In genomic region chr11:75983194-75983593, GRCm38 (mm10) we compare ENCODE assay signal across 14 mouse cellular contexts. TPM values are rescaled to one million over a fixed set of nuclear protein-coding genes. Genes with fewer than 3 reads are reported as not detected.
DNase-seq lines count a peak whose midpoint lies in the region; ATAC-seq and TF ChIP-seq lines count a peak whose summit lies in the region.
"Had no signal": no experiment of that assay in that cellular context is flagged by ENCODE, and none has a peak within 500 bp of the region (broad histone marks: within the 10 kb centered on the region; RNA-seq: fewer than 3 reads in every experiment).

No protein-coding gene starts in this region.

- H3K9ac ChIP-seq in kidney, postnatal 0 days (ENCODE audit: low read depth, low read length), result no peak overlapping the region
- H3K9ac ChIP-seq: neural tube, embryonic 12.5 days had no signal

- H3K9me3 ChIP-seq in kidney, postnatal 0 days (replicated peaks; ENCODE audit: low read length), result no peaks in the 10 kb centered on the region
- H3K9me3 ChIP-seq: neural tube, embryonic 12.5 days had no signal

- peak; percentile 54 for DNase-seq in kidney, postnatal 0 days (ENCODE audit: low spot score)
- DNase-seq in kidney, adult 2 months, result no peak
- peak; percentile 66 for DNase-seq in CD4-positive helper T cell, adult 2 months (ENCODE audit: low read depth, low spot score)
- peak; percentile 16 for DNase-seq in NIH3T3 (ENCODE audit: low read depth)
- DNase-seq in adrenal gland, adult (ENCODE audit: inconsistent age in 2 of 2, low spot score in 1 of 2), result no peak
- no peak for DNase-seq in gastrocnemius, adult 8-10 months (ENCODE audit: low spot score in 2 of 2)
- DNase-seq: kidney, postnatal 14 days; lung, postnatal 14 days; thymus, adult 2 months had no signal

- H3K4me3 ChIP-seq in kidney, postnatal 0 days (replicated peaks; ENCODE audit: low read depth, low read length), result no peak overlapping the region
- no peak overlapping the region for H3K4me3 ChIP-seq in kidney, adult 2 months (ENCODE audit: insufficient read depth, low read depth, low read length)
- H3K4me3 ChIP-seq: neural tube, embryonic 12.5 days had no signal

- 76% methylated on average over 4 of the region's 4 CpGs for WGBS in kidney, postnatal 0 days
- WGBS in kidney, adult 2 months, result 71% methylated on average over 4 of the region's 4 CpGs

- H3K4me2 ChIP-seq in kidney, postnatal 0 days (ENCODE audit: low read length), result no peak overlapping the region
- H3K4me2 ChIP-seq: neural tube, embryonic 12.5 days had no signal

- H3K27me3 ChIP-seq in kidney, postnatal 0 days (ENCODE audit: insufficient read depth, low read length), result no peaks in the 10 kb centered on the region
- H3K27me3 ChIP-seq in kidney, adult 2 months (replicated peaks; ENCODE audit: control insufficient read depth, insufficient read depth, low read length), result no peaks in the 10 kb centered on the region
- H3K27me3 ChIP-seq: neural tube, embryonic 12.5 days had no signal

- H3K4me1 ChIP-seq in kidney, postnatal 0 days (replicated peaks; ENCODE audit: insufficient read depth, low read length), result no peaks in the 10 kb centered on the region
- H3K4me1 ChIP-seq in kidney, adult 2 months (ENCODE audit: control insufficient read depth, insufficient read depth, low read length), result no peaks in the 10 kb centered on the region
- H3K4me1 ChIP-seq: neural tube, embryonic 12.5 days had no signal

- peak; percentile 60 for TF ChIP-seq CTCF in kidney, postnatal 0 days (IDR thresholded peaks at IDR 0.05; ENCODE audit: low read depth)
- no peak for TF ChIP-seq CTCF in kidney, adult 2 months (conservative IDR thresholded peaks at IDR 0.05; ENCODE audit: insufficient read depth, insufficient read length, low read depth, low read length)

- ATAC-seq in kidney, postnatal 0 days (replicated peaks; ENCODE audit: low FRiP score, low read depth), result no peak
- ATAC-seq in megakaryocyte-erythroid progenitor cell, adult 5-6 weeks (replicated peaks; ENCODE audit: low FRiP score, low TSS enrichment, poor library complexity, severe bottlenecking), result peak; percentile 70; the same call in 1 of the 2 replicates
- ATAC-seq in cerebellum, adult (ENCODE audit: insufficient number of reproducible peaks, low FRiP score, low TSS enrichment), result no peak

- no peaks in the 10 kb centered on the region for H3K36me3 ChIP-seq in kidney, postnatal 0 days (ENCODE audit: insufficient read depth, low read length)
- no peaks in the 10 kb centered on the region for H3K36me3 ChIP-seq in kidney, adult 2 months (ENCODE audit: control insufficient read depth, insufficient read depth, low read length)
- H3K36me3 ChIP-seq: neural tube, embryonic 12.5 days had no signal

- TF ChIP-seq POLR2A in kidney, adult 2 months (IDR thresholded peaks at IDR 0.05; ENCODE audit: low read depth, low read length), result no peak

- H3K27ac ChIP-seq in kidney, postnatal 0 days, result no peak overlapping the region
- no peak overlapping the region for H3K27ac ChIP-seq in kidney, adult 2 months (ENCODE audit: insufficient read depth, low read depth, low read length)
- H3K27ac ChIP-seq: neural tube, embryonic 12.5 days had no signal

RNA-seq across cellular contexts. Expression of gene 1700016K19Rik, which starts 16.5 kb away (rescaled TPM):
- polyA plus RNA-seq in kidney, postnatal 0 days (2015; fragmentation: Nextera tagmentation; extraction: Ambion mirVana), result 0.38 and 0.50 TPM in 2 replicates
- 0.08 and 0.10 TPM in 2 replicates for polyA plus RNA-seq in kidney, adult 2 months (2012; rRNA removed)
- total RNA-seq in megakaryocyte-erythroid progenitor cell, adult 5-6 weeks (2014; fragmentation: Nextera tagmentation), result not detected in 2 replicates
- not detected in 2 replicates for total RNA-seq in megakaryocyte-erythroid progenitor cell, adult 5-6 weeks (2017)
- total RNA-seq in gastrocnemius, adult 8-10 months (2022), result not detected
- total RNA-seq: gastrocnemius, adult 18-20 months; hematopoietic stem cell, adult 5-6 weeks had no signal

RNA-seq across cellular contexts. Expression of gene Rflnb, which starts 44.4 kb away (rescaled TPM):
- 39.3 and 43.1 TPM in 2 replicates for polyA plus RNA-seq in kidney, postnatal 0 days (2015; fragmentation: Nextera tagmentation; extraction: Ambion mirVana)
- polyA plus RNA-seq in kidney, adult 2 months (2012; rRNA removed), result 15.8 and 18.8 TPM in 2 replicates
- 1.2 TPM in 1 of 2 replicates, not detected in the other for total RNA-seq in megakaryocyte-erythroid progenitor cell, adult 5-6 weeks (2014; fragmentation: Nextera tagmentation)
- total RNA-seq in megakaryocyte-erythroid progenitor cell, adult 5-6 weeks (2017), result 0.95 and 1.5 TPM in 2 replicates
- 10 to 100 TPM in 1 of 4 experiments, 1 to 10 TPM in 3; 7.4 to 13.4 (median 9.2) TPM for total RNA-seq in gastrocnemius, adult 8-10 months (2022)

RNA-seq across cellular contexts. Expression of gene Rph3al, which starts 45.0 kb away (rescaled TPM):
- 14.5 and 15.4 TPM in 2 replicates for polyA plus RNA-seq in kidney, postnatal 0 days (2015; fragmentation: Nextera tagmentation; extraction: Ambion mirVana)
- polyA plus RNA-seq in kidney, adult 2 months (2012; rRNA removed), result 11.9 and 12.6 TPM in 2 replicates
- total RNA-seq in megakaryocyte-erythroid progenitor cell, adult 5-6 weeks (2014; fragmentation: Nextera tagmentation), result 7.2 and 8.3 TPM in 2 replicates
- 1.1 and 2.7 TPM in 2 replicates for total RNA-seq in megakaryocyte-erythroid progenitor cell, adult 5-6 weeks (2017)
- total RNA-seq in gastrocnemius, adult 8-10 months (2022), result 10 to 100 TPM; 14.1 to 17.5 (median 14.9) TPM

Comparison
In these comparisons a context has a peak if more than half of its experiments do, and no peak if none do; other contexts are left out.
1. DNase-seq: peak in kidney, postnatal 0 days (single experiment), CD4-positive helper T cell, adult 2 months (single experiment) and NIH3T3 (single experiment); none in kidney, adult 2 months (single experiment), adrenal gland, adult (0 of 2) and gastrocnemius, adult 8-10 months (0 of 2).